Mouse (Mus musculus) lung, adult 18-20 months (tissue): ENCODE data around the gene Galm.
"Not testable (repeated sequence)": the region's sequence is repeated elsewhere in the genome, so short reads cannot be mapped to it uniquely, and the experiment has no call there.

Experiments used
- DNase-seq, 2 experiments: peaks; one replicate each; pipeline ENCODE4 v3.0.0; 2022; ENCODE audit warnings: mixed read lengths in 2 of 2

The Galm gene

DNA sequence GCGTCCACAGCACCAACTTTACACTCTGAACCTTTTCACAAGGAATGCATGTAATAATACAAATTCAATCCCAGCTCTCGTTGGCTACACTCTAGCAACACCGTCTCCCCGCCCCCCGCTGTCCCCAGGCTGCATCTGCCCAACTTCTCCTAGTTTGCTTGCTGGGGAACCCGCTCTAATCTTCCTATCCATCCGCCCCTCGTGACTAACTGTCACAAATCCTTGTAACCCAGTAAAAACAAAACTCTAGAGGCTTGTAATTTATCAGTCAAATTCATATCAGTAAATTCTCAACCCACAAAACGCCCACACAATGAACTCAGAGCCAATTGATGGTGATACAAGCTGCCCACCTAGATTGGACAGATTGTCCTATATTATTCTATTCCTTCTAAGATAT, 93.9 kb downstream of the Galm start:
- DNase-seq = no peak

DNA sequence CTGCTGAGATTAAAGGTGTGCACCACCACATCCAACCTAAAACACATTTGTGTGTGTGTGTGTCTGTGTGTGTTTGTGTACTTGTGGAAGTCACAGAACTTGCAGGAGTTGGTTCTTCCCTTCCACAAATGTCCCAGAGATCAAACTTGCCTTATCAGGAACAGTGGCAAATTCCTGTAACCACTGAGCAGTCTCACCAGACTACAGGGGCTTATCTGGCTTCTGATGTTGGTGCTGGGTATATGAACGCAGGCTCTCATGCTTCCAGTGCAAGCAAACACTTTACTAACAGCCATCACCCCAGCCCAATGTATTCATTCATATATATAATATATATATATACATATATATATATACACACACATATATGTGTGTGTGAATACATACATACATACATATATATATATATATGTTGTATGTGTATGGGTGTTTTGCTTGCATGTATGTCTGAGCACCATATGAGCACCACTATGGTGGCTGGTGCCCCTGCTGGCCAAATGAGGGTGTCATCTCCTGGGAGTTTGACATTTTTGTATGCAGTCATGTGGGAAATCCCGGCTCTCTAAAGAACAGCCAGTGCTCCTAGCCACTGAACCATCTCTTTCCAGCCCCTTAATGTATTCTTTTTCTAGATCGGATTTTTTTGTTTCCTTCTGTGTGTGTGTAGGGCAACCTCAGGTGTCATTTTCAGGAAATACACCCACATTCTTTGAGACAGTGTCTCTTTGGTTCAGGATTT, 94.8 kb downstream of the Galm start:
- no peak for DNase-seq

DNA sequence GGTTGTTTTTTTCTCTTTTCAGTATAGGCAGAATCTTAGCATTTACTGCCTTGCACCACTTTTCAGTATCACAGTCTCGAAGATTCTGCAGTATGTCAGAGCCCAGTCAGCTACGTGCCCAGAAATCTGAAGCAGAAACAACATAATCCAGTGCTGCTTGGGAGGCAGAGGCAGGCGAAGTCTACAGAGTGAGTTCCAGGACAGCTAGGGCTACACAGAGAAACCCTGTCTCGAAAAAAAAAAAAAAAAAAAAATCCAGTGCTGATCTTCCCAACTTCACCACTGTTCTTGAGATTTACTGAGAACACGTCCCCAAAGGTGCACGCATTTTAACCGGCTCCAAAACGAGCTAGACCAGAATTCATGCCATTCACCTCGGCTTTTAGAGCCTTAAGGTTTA, 96.6 kb downstream of the Galm start:
- DNase-seq = no peak

- DNase-seq = peak; percentile 85 to 89
Observed at GRCm38 (mm10) chr17:80224326-80225116, 97.2 kb downstream of the Galm start, which contains the start of gene Gemin6. Gemin6 (plus strand) TSS chr17:80224441.

- not testable (repeated sequence) for DNase-seq
Observed at GRCm38 (mm10) chr17:80225142-80225541, 97.9 kb downstream of the Galm start.

- DNase-seq = no peak
Observed at GRCm38 (mm10) chr17:80229396-80229795, 102.1 kb downstream of the Galm start.

- DNase-seq = no peak
Observed at GRCm38 (mm10) chr17:80233844-80234243, 106.6 kb downstream of the Galm start.

DNA sequence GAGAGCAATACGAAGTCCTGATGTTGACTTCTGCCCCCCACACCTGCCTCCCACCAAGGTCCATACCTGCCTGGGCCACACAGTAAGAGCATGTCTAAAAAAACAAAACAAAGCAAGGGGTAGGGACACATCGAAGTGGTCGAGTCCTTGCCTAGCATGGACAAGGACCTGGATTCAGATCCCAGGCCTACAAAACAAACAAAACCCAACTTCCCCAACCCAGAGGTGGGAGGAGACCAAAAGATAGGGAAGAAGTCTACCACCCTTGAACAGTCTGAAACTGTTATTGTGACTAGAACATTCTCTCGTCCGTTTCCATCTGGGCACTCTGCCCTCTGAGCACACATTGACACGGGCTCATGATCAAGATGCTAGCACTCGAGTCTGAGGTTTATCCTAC, 107.1 kb downstream of the Galm start:
- no peak for DNase-seq
